Mouse (Mus musculus) heart, embryonic 14.5 days (tissue): ENCODE measurements at regions not wholly inside any gene's neighbourhood (a gene's known extent, or its start where the extent isn't known, plus 50 kb on each side); places are given as distances from the start of the nearest gene placed in this dataset.
"Not testable (repeated sequence)": the region's sequence is repeated elsewhere in the genome, so short reads cannot be mapped to it uniquely, and the experiment has no call there.

Source experiments
- ATAC-seq: fragments of 200-750 bp; cut with Nextera tagmentation; 2 replicates; pipeline ENCODE4 v1.8.0; 2017; ENCODE audit warnings: low read depth, moderate TSS enrichment; ENCODE audit not compliant: insufficient number of reproducible peaks, insufficient read depth, low FRiP score
- H3K27ac ChIP-seq, 2 experiments: fragments of 200-500 bp in 1 of 2; fragments of 300-500 bp in 1 of 2; sonication (generic) in 1 of 2; replicated peaks in 1 of 2; 2 replicates each; pipeline ENCODE4 v1.5.1; 2012 to 2014; ENCODE audit warnings: low read depth in 2 of 2, low read length in 2 of 2, control low read depth in 1 of 2, mild to moderate bottlenecking in 1 of 2, mixed read lengths in 1 of 2; ENCODE audit not compliant: control insufficient read depth in 1 of 2, insufficient read depth in 1 of 2
- H3K27me3 ChIP-seq: fragments of 300-500 bp; sonication (generic); 2 replicates; pipeline ENCODE4 v1.6.1; 2014; ENCODE audit warnings: mild to moderate bottlenecking, low read length, control low read depth; ENCODE audit not compliant: control insufficient read depth, insufficient read depth
- H3K36me3 ChIP-seq: fragments of 300-500 bp; sonication (generic); 2 replicates; pipeline ENCODE4 v1.6.1; 2014; ENCODE audit warnings: mild to moderate bottlenecking, control low read depth, low read length, mixed read lengths; ENCODE audit not compliant: control insufficient read depth, insufficient read depth
- H3K4me1 ChIP-seq, 2 experiments: fragments of 200-500 bp in 1 of 2; fragments of 300-500 bp in 1 of 2; sonication (generic) in 1 of 2; 2 replicates each; pipeline ENCODE4 v1.6.1; 2012 to 2014; ENCODE audit warnings: low read length in 2 of 2, control low read depth in 1 of 2, mixed read lengths in 1 of 2; ENCODE audit not compliant: control insufficient read depth in 2 of 2, insufficient read depth in 2 of 2
- H3K4me2 ChIP-seq: fragments of 300-500 bp; sonication (generic); 2 replicates; pipeline ENCODE4 v1.6.1; 2014; ENCODE audit warnings: mild to moderate bottlenecking, low read length
- H3K4me3 ChIP-seq, 2 experiments: fragments of 200-500 bp in 1 of 2; fragments of 300-500 bp in 1 of 2; sonication (generic) in 1 of 2; 2 replicates each; pipeline ENCODE4 v1.5.1; 2012 to 2014; ENCODE audit warnings: low read length in 2 of 2, mild to moderate bottlenecking in 2 of 2, control low read depth in 1 of 2, low read depth in 1 of 2, moderate library complexity in 1 of 2; ENCODE audit not compliant: control insufficient read depth in 1 of 2, insufficient read depth in 1 of 2
- H3K9ac ChIP-seq: fragments of 300-500 bp; sonication (generic); 2 replicates; pipeline ENCODE4 v1.6.1; 2014; ENCODE audit warnings: mild to moderate bottlenecking, low read length
- H3K9me3 ChIP-seq: fragments of 300-500 bp; sonication (generic); 2 replicates; pipeline ENCODE4 v1.6.1; 2016; ENCODE audit warnings: low read length, control low read depth; ENCODE audit not compliant: control insufficient read depth
- WGBS: fragments of 180-500 bp; shearing (Covaris S2); extraction: QIAGEN DNeasy Blood & Tissue Kit; methylation state at CpG from one replicate; pipeline ENCODE4 v1.1.7; 2014; 5-methylcytosine and 5-hydroxymethylcytosine counted together

GRCm38 (mm10) chr13:115836203-115836768 is 473.2 kb downstream of the Isl1 start:
- H3K36me3 ChIP-seq: no peaks in the 10 kb centered on the region
- no peak for ATAC-seq
- H3K27ac ChIP-seq: no peak overlapping the region
- no peak overlapping the region for H3K4me3 ChIP-seq
- H3K27me3 ChIP-seq: no peaks in the 10 kb centered on the region
- H3K9ac ChIP-seq: no peak overlapping the region
- H3K4me1 ChIP-seq: no peaks in the 10 kb centered on the region
- no peaks in the 10 kb centered on the region for H3K9me3 ChIP-seq
- WGBS: 52% methylated on average over 6 of the region's 6 CpGs
- no peak overlapping the region for H3K4me2 ChIP-seq

DNA sequence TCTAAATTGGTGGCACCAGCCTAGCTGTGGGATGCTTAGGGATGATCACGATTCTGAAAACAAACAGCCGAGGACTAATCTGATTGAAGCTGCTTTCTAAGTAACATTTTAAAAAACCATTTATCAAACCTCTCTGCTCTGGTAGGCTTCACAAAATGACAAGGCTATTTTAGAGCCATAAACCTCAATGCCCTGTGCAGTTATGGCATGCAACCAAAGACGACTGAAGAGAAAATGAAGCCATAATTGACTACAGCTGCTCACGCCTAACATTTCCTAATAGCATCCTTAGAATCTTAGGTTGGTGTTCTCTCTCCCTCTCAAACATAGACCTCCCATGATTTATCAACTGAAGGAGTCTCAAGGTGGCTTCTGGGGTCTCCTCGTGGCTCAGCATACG is 484.3 kb downstream of the Isl1 start:
- Histone ChIP-seq H3K36me3 (no peaks in the 10 kb centered on the region), H3K4me2 (no peak overlapping the region), H3K9me3 (no peaks in the 10 kb centered on the region), H3K9ac (no peak overlapping the region), H3K27ac (no peak overlapping the region), H3K4me3 (no peak overlapping the region), H3K27me3 (no peaks in the 10 kb centered on the region), H3K4me1 (no peaks in the 10 kb centered on the region)
- 62% methylated on average over 6 of the region's 6 CpGs for WGBS
- ATAC-seq: no peak

- ATAC-seq: no peak
- WGBS: 53% methylated on average over 1 of the region's 1 CpGs
- H3K4me1 ChIP-seq: no peaks in the 10 kb centered on the region
- H3K27me3 ChIP-seq: no peaks in the 10 kb centered on the region
- no peak overlapping the region for H3K4me2 ChIP-seq
- H3K4me3 ChIP-seq: no peak overlapping the region
- no peaks in the 10 kb centered on the region for H3K36me3 ChIP-seq
- H3K27ac ChIP-seq: no peak overlapping the region
- H3K9ac ChIP-seq: no peak overlapping the region
- no peaks in the 10 kb centered on the region for H3K9me3 ChIP-seq
Measured at GRCm38 (mm10) chr13:115822527-115822926, 487.0 kb downstream of the Isl1 start.

GRCm38 (mm10) chr13:115814211-115814610 is 495.3 kb downstream of the Isl1 start:
- Histone ChIP-seq H3K9ac (no peak overlapping the region), H3K4me2 (no peak overlapping the region), H3K4me3 (no peak overlapping the region), H3K9me3 (no peaks in the 10 kb centered on the region), H3K4me1 (no peaks in the 10 kb centered on the region), H3K27ac (no peak overlapping the region), H3K27me3 (no peaks in the 10 kb centered on the region), H3K36me3 (no peaks in the 10 kb centered on the region)
- WGBS: 74% methylated on average over 2 of the region's 2 CpGs
- ATAC-seq: no peak

GRCm38 (mm10) chr13:115799294-115799693 is 510.2 kb downstream of the Isl1 start:
- no peaks in the 10 kb centered on the region for H3K36me3 ChIP-seq
- H3K4me3 ChIP-seq: no peak overlapping the region
- no peaks in the 10 kb centered on the region for H3K4me1 ChIP-seq
- H3K27me3 ChIP-seq: no peaks in the 10 kb centered on the region
- no peak overlapping the region for H3K4me2 ChIP-seq
- no peak overlapping the region for H3K9ac ChIP-seq
- H3K27ac ChIP-seq: no peak overlapping the region
- 62% methylated on average over 2 of the region's 2 CpGs for WGBS
- no peaks in the 10 kb centered on the region for H3K9me3 ChIP-seq
- no peak for ATAC-seq

- no peak overlapping the region for H3K27ac ChIP-seq
- H3K27me3 ChIP-seq: no peaks in the 10 kb centered on the region
- no peak for ATAC-seq
Measured at GRCm38 (mm10) chr13:115751271-115751670, 558.2 kb downstream of the Isl1 start.

GRCm38 (mm10) chr13:115742080-115742479 is 567.4 kb downstream of the Isl1 start:
- not testable (repeated sequence) for H3K9me3 ChIP-seq, H3K4me2 ChIP-seq, H3K36me3 ChIP-seq, ATAC-seq, H3K4me3 ChIP-seq, H3K9ac ChIP-seq, H3K27me3 ChIP-seq, H3K27ac ChIP-seq, H3K4me1 ChIP-seq
- 57% methylated on average over 1 of the region's 1 CpGs for WGBS

More at GRCm38 (mm10) chr13:115751271-115751670, 558.2 kb downstream of the Isl1 start:
- WGBS: 68% methylated on average over 7 of the region's 7 CpGs
- H3K4me1 ChIP-seq: no peaks in the 10 kb centered on the region
- H3K9ac ChIP-seq: no peak overlapping the region
- no peaks in the 10 kb centered on the region for H3K9me3 ChIP-seq
- no peak overlapping the region for H3K4me3 ChIP-seq
- H3K4me2 ChIP-seq: no peak overlapping the region
- no peaks in the 10 kb centered on the region for H3K36me3 ChIP-seq

- Histone ChIP-seq H3K4me1 (no peaks in the 10 kb centered on the region), H3K9me3 (no peaks in the 10 kb centered on the region), H3K36me3 (no peaks in the 10 kb centered on the region), H3K9ac (no peak overlapping the region), H3K4me3 (no peak overlapping the region), H3K4me2 (no peak overlapping the region), H3K27ac (no peak overlapping the region), H3K27me3 (no peaks in the 10 kb centered on the region)
- ATAC-seq: no peak
- WGBS: 84% methylated on average over 5 of the region's 5 CpGs
Measured at GRCm38 (mm10) chr13:115727986-115728385, 581.5 kb downstream of the Isl1 start.
